10 mouse cellular contexts compared by ENCODE assay signal in the genomic region with DNA sequence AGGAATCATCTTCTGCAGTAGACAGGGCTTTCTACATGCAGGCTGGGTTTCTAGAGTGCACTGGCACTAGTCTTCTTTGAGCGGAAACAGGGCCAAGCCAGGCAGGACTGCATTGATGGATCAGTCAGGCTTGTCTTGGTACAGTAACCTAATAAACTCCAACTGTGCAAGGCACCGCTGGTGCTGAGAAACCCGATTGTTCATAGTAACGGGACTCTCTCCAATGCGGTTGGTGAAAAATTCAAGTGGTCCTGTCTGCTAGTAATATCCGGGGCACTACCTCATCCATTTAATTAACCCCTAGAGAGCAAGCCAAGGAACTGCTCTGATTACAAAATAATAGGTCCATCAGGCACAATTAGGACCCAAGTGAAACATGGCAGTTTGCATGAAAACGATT.
DNase-seq lines count a peak whose midpoint lies in the region; ATAC-seq and TF ChIP-seq lines count a peak whose summit lies in the region.
"Had no signal": no experiment of that assay in that cellular context is flagged by ENCODE, and none has a peak within 500 bp of the region (broad histone marks: within the 10 kb centered on the region; RNA-seq: fewer than 3 reads in every experiment).

No protein-coding gene starts in this region.

- no peak overlapping the region for H3K27ac ChIP-seq in intestine, embryonic 15.5 days
- no peak overlapping the region for H3K27ac ChIP-seq in intestine, postnatal 0 days (ENCODE audit: low read depth, low read length)
- peak overlapping the region; percentile 72 for H3K27ac ChIP-seq in forebrain, embryonic 15.5 days (replicated peaks)
- no peak overlapping the region for H3K27ac ChIP-seq in olfactory bulb, adult 2 months (ENCODE audit: insufficient read depth, low read depth, low read length)

- H3K9me3 ChIP-seq in intestine, embryonic 15.5 days, result no peaks in the 10 kb centered on the region
- no peaks in the 10 kb centered on the region for H3K9me3 ChIP-seq in intestine, postnatal 0 days (ENCODE audit: control insufficient read depth)
- no peaks in the 10 kb centered on the region for H3K9me3 ChIP-seq in forebrain, embryonic 15.5 days

- peak; percentile 26 to 36 for DNase-seq in layer of hippocampus, postnatal 36 days
- DNase-seq in urinary bladder, postnatal 4 days (ENCODE audit: low spot score in 2 of 2), result no peak
- no peak for DNase-seq in ovary, postnatal 36 days (ENCODE audit: low spot score)
- no peak for DNase-seq in thymus, postnatal 4 days
- DNase-seq: heart, adult 11 months; spleen, adult 18-20 months had no signal

- H3K9ac ChIP-seq in intestine, embryonic 15.5 days, result no peak overlapping the region
- H3K9ac ChIP-seq in intestine, postnatal 0 days (ENCODE audit: low read depth, low read length), result no peak overlapping the region
- peak overlapping the region; percentile 40; the same call in 1 of the 2 replicates for H3K9ac ChIP-seq in forebrain, embryonic 15.5 days (replicated peaks)

- H3K4me2 ChIP-seq in intestine, embryonic 15.5 days (replicated peaks), result no peak overlapping the region
- no peak overlapping the region for H3K4me2 ChIP-seq in intestine, postnatal 0 days (replicated peaks; ENCODE audit: low read depth)
- peak overlapping the region; percentile 53 for H3K4me2 ChIP-seq in forebrain, embryonic 15.5 days (replicated peaks)

- no peaks in the 10 kb centered on the region for H3K36me3 ChIP-seq in intestine, embryonic 15.5 days
- no peaks in the 10 kb centered on the region for H3K36me3 ChIP-seq in intestine, postnatal 0 days (ENCODE audit: control insufficient read depth, insufficient read depth)
- no peaks in the 10 kb centered on the region for H3K36me3 ChIP-seq in forebrain, embryonic 15.5 days

- H3K4me3 ChIP-seq in intestine, embryonic 15.5 days (replicated peaks), result no peak overlapping the region
- H3K4me3 ChIP-seq in intestine, postnatal 0 days (ENCODE audit: low read depth, low read length), result no peak overlapping the region
- peak overlapping the region; percentile 32 for H3K4me3 ChIP-seq in forebrain, embryonic 15.5 days
- H3K4me3 ChIP-seq in olfactory bulb, adult 2 months (ENCODE audit: insufficient read depth, low read depth, low read length), result peak overlapping the region; percentile 10

- ATAC-seq in intestine, embryonic 15.5 days, result peak; percentile 17; the same call in 1 of the 2 replicates
- no peak for ATAC-seq in intestine, postnatal 0 days
- peak; percentile 96 for ATAC-seq in forebrain, embryonic 15.5 days (replicated peaks)

- TF ChIP-seq POLR2A in olfactory bulb, adult 2 months (IDR thresholded peaks at IDR 0.05; ENCODE audit: insufficient read depth, low read depth, low read length), result no peak

- WGBS in intestine, embryonic 15.5 days, result 66% methylated on average over 7 of the region's 7 CpGs
- WGBS in intestine, postnatal 0 days, result 72% methylated on average over 7 of the region's 7 CpGs
- 4% methylated on average over 7 of the region's 7 CpGs for WGBS in forebrain, embryonic 15.5 days
- 13% methylated on average over 7 of the region's 7 CpGs for WGBS in olfactory bulb, adult 2 months

- TF ChIP-seq CTCF in intestine, postnatal 0 days (IDR thresholded peaks at IDR 0.05; ENCODE audit: low read depth), result no peak
- no peak for TF ChIP-seq CTCF in olfactory bulb, adult 2 months (IDR thresholded peaks at IDR 0.05; ENCODE audit: insufficient read depth, low read depth, low read length)

- H3K4me1 ChIP-seq in intestine, embryonic 15.5 days (replicated peaks), result no peaks in the 10 kb centered on the region
- H3K4me1 ChIP-seq in intestine, postnatal 0 days (replicated peaks; ENCODE audit: control insufficient read depth, insufficient read depth, low read length), result no peaks in the 10 kb centered on the region
- H3K4me1 ChIP-seq in forebrain, embryonic 15.5 days, result peaks cover 15% of the 10 kb centered on the region
- no peaks in the 10 kb centered on the region for H3K4me1 ChIP-seq in olfactory bulb, adult 2 months (ENCODE audit: control insufficient read depth, insufficient read depth, low read length)

- no peaks in the 10 kb centered on the region for H3K27me3 ChIP-seq in intestine, embryonic 15.5 days (replicated peaks)
- no peaks in the 10 kb centered on the region for H3K27me3 ChIP-seq in intestine, postnatal 0 days (replicated peaks; ENCODE audit: control insufficient read depth, insufficient read depth, low read length)
- no peaks in the 10 kb centered on the region for H3K27me3 ChIP-seq in forebrain, embryonic 15.5 days

Comparison
In these comparisons a context has a peak if more than half of its experiments do, and no peak if none do; other contexts are left out.
1. H3K4me3 ChIP-seq: peak in forebrain, embryonic 15.5 days (single experiment) and olfactory bulb, adult 2 months (single experiment); none in intestine, embryonic 15.5 days (single experiment) and intestine, postnatal 0 days (single experiment).
2. DNase-seq: peak in layer of hippocampus, postnatal 36 days (2 of 2); none in urinary bladder, postnatal 4 days (0 of 2), ovary, postnatal 36 days (single experiment) and thymus, postnatal 4 days (single experiment).